Mouse (Mus musculus): ENCODE data around the gene Map7.

- TF ChIP-seq CTCF (IDR thresholded peaks at IDR 0.05; ENCODE audit: borderline replicate concordance, insufficient read depth, low read length) (no peak), POLR2A (IDR thresholded peaks at IDR 0.05; ENCODE audit: low read depth, low read length) (no peak)
Measured at GRCm38 (mm10) chr10:20202818-20203217, 54.5 kb downstream of the Map7 start.
